Mouse (Mus musculus): ENCODE data around the gene Mrpl3.
"Not testable (repeated sequence)": the region's sequence is repeated elsewhere in the genome, so short reads cannot be mapped to it uniquely, and the experiment has no call there.

Mrpl3 gene

GRCm38 (mm10) chr9:105053147-105053557, at the start of gene Mrpl3:
Gene Mrpl3 (plus strand): TSS chr9:105053239.
- peak; percentile 57 for DNase-seq (ENCODE audit: low spot score)

- DNase-seq (ENCODE audit: low spot score): no peak
Observed at GRCm38 (mm10) chr9:105010721-105011120, 42.3 kb upstream of the Mrpl3 start.

- DNase-seq (ENCODE audit: low spot score): no peak
Observed at GRCm38 (mm10) chr9:105018186-105018585, 34.9 kb upstream of the Mrpl3 start.

- no peak for DNase-seq (ENCODE audit: low spot score)
Observed at GRCm38 (mm10) chr9:105028311-105028710, 24.7 kb upstream of the Mrpl3 start.

DNA sequence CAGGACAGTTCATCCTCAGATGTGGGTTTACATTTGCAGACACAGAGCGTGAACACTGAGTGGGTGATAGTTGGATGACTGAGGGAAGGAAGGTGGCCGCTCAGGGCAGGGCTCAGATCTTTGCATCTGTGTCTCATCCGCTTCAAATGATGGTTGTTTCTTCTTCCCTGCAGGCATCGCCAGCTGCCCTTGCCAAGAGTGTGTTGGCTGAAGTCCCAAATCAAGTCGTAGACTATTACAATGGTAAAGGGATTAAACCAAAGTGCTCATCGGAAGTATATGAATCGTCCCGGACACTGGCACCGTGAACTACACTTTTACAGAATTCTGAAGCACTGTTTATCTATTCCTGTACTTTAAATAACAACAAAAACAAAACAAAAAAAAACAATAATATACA, 20.5 kb upstream of the Mrpl3 start:
- DNase-seq (ENCODE audit: low spot score): no peak

- no peak for DNase-seq (ENCODE audit: low spot score)
Observed at GRCm38 (mm10) chr9:105033641-105034040, 19.4 kb upstream of the Mrpl3 start.

DNA sequence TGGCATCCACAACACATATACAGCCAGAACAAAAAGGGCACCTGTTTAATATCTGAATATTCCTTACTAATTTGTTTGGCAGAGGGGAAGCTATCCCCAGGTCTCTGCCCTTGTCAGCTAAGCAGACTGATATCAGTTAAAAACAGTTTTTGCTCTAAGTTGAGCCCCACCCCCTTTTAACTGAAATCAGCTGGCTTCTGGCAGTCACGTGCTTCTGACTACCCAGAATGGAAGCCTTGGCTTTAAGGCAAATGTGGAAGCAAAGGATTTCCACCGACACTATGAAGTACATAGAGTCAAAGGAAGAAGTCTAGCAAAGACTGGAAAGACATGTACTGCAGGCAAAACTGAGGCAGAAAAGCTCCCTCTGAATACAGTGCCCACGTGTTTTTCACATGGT, 15.2 kb upstream of the Mrpl3 start:
- no peak for DNase-seq (ENCODE audit: low spot score)

DNA sequence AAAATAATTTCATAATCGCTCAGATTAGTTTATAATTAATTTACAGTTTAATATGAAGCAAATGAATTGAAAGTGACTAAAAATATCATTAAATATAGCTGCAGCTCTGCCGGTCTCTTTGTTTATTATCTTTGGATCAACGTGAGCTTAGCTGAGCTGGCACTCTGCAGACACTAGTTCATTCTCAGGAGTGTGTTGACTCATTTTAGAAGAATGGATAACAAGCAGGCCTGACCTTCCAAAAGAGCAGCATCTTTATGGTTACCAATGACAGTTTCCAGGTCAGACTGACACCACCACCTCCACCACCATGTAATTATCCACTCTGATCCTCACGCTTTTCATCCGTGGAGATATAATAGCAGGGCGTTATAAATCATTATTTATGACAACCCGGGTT, 7.0 kb upstream of the Mrpl3 start:
- DNase-seq (ENCODE audit: low spot score): no peak

GRCm38 (mm10) chr9:105048351-105048750, 4.7 kb upstream of the Mrpl3 start:
- DNase-seq (ENCODE audit: low spot score): no peak

- no peak for DNase-seq (ENCODE audit: low spot score)
Observed at GRCm38 (mm10) chr9:105049636-105050035, 3.4 kb upstream of the Mrpl3 start.

GRCm38 (mm10) chr9:105050257-105050656, 2.8 kb upstream of the Mrpl3 start:
- no peak for DNase-seq (ENCODE audit: low spot score)

DNA sequence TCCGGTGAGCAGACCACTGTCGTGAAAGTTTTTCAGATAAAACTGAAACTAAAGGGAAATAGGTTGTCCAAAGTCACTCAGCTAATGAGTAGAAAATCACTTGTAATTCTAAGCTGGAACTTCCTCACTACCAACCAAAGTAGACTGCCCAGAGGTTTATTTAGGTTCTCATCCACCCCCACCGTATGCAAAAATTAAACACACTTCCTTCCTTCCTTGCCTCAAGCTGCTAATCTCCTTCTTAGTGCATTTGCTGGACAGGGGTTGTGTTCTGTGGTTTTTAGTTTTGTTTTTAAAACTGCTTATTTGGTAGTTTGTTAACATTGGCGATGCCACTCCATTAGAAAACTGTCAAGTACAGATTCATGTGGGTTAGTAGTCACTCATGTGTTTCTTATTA, 773 bp downstream of the Mrpl3 start:
- no peak for DNase-seq (ENCODE audit: low spot score)

- DNase-seq (ENCODE audit: low spot score): no peak
Observed at GRCm38 (mm10) chr9:105069106-105069505, 16.1 kb downstream of the Mrpl3 start.

DNA sequence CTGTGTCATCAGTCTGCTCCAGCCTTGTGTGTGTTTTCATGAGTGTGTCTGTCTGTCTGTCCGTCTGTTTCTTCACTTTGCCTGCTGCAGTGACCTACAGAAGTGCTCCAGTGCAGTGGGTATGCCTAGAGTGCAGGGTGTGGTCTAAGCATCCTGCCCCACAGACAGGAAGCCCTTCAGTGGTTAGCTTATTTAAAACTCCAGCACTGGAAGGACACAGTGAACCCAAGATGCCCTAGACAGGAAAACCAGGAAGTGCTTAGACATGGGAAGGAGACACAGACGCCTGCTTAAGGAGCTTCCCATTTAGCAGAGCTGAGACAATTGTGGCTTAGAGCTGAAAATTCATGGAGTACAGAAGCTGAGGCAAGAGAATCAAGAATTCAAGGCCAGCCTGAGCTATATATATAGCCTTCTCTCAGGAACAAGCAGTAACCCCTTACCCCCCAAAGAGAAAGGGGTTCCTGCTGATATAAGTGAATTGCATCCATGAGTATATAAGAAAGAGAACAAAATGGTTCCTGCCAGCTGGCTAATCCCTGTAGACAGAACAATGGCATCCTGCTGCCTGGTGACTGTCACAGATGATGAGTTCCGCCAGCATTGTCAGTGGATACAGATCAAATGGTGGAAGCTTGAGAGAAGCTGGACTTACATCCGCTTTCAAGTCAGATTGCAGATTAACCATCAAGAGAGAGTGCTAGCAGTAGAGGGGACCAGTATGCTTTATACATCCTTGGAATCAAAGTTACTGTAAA, 20.1 kb downstream of the Mrpl3 start:
- no peak for DNase-seq (ENCODE audit: low spot score)

GRCm38 (mm10) chr9:105074851-105075250, 21.8 kb downstream of the Mrpl3 start:
- DNase-seq (ENCODE audit: low spot score): no peak

GRCm38 (mm10) chr9:105076756-105077424, 23.9 kb downstream of the Mrpl3 start:
- no peak for DNase-seq (ENCODE audit: low spot score)

GRCm38 (mm10) chr9:105078460-105078859, 25.4 kb downstream of the Mrpl3 start:
- no peak for DNase-seq (ENCODE audit: low spot score)

GRCm38 (mm10) chr9:105080246-105080645, 27.2 kb downstream of the Mrpl3 start:
- no peak for DNase-seq (ENCODE audit: low spot score)

DNA sequence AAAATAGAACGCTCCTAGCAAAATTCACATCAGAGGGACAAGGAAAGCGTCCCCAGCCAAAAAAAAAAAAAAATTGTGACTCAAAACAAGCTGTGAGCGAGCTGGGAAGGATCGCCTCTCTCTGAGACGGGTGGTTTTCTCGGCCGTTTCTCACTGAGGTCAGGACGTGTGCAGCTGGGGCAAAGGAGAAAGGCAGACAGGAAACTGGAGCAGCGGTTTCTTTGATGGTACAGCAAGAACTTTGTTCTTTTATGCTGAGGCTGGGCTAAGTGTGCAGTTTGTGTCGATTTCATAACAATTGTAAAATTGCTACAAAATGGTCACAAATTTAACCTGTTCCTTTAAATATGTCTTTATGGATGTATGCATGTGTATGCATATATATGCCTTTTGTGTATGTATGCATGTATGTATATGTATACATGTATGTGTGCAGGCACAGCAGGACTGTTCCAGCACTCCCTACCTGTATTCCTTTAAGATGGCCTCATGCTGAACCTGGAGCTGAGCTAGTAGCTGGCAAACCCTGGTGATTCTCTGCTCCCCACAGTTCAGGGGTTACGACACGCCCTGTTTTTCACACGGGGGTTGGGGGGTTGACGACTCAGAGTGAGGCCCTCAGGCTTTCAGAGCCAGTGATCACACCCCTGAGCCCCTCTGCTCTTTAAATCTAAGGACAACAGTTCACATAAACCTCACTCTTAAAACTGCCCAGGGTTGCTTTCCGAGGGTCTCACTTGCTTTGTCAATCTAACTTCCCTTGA, 48.0 kb downstream of the Mrpl3 start:
- no peak for DNase-seq (ENCODE audit: low spot score)

- no peak for DNase-seq (ENCODE audit: low spot score)
Observed at GRCm38 (mm10) chr9:105101911-105102310, 48.9 kb downstream of the Mrpl3 start.

DNA sequence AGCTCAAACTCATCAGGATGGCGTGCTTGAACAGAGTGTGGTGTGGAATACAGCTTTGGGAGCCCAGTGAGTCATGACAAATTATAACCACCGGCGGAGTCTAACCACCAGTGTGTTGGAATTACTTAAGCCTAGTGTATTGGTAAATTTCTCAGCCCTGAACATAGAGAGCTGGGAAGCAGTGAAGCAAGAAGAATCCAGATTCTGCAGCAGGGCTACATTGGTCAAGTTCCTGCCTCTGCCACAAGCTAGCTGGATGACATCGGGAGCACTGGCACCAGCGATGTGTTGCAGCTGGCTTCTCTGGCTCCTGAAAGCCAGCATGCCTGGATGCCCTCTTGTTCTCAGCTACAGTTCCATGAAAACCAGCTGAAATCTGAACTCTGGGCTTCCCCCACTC, 50.9 kb downstream of the Mrpl3 start:
- DNase-seq (ENCODE audit: low spot score): no peak

- DNase-seq (ENCODE audit: low spot score): not testable (repeated sequence)
Observed at GRCm38 (mm10) chr9:105125206-105125605, 72.2 kb downstream of the Mrpl3 start.
